Mouse (Mus musculus) heart, adult 18-20 months (tissue): ENCODE results near the gene Lyrm9. TPM values are rescaled to one million over a fixed set of nuclear protein-coding genes. Genes with fewer than 3 reads are reported as not detected.

Experiments
- DNase-seq, 2 experiments: peaks; one replicate each; pipeline ENCODE4 v3.0.0; 2021 to 2022; ENCODE audit warnings: mixed read lengths in 1 of 2
- total RNA-seq, 2 experiments: library from RNA; stranded (reverse); gene quantifications; 2 replicates each; pipeline ENCODE4 v1.2.3; 2021

The Lyrm9 gene
- total RNA-seq, 2 experiments from 2014 or later, result 36.4 to 39.4 TPM

GRCm38 (mm10) chr11:78814461-78814941 is 11.9 kb upstream of the Lyrm9 start:
- no peak for DNase-seq

- DNase-seq, result no peak
Measured at GRCm38 (mm10) chr11:78815986-78816792, 10.2 kb upstream of the Lyrm9 start.

- no peak for DNase-seq
Measured at GRCm38 (mm10) chr11:78817311-78818022, 8.9 kb upstream of the Lyrm9 start.

- DNase-seq, result no peak
Measured at GRCm38 (mm10) chr11:78820337-78821000, 5.9 kb upstream of the Lyrm9 start.

GRCm38 (mm10) chr11:78822792-78823498 is 3.4 kb upstream of the Lyrm9 start:
- peak; percentile 36 to 74 for DNase-seq

DNA sequence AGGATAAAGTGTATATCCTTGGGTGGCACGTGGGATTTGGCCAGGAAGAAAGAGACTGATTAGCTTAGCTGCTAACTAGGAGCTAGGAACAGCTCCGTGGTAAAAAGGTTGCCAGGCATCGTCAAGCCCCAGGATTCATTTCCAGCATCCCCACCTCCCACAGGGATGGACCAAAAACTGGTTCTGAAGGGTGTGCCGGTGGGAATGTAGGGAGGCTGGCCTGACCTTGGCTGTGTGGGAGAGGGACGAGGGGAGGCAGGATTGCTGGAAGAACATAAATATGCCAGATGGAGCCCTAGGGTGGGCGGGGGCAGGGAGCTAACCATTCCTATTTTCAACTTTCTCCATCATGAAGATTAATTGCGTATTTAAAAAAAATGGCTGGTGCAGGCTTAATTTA is 1.2 kb downstream of the Lyrm9 start:
- no peak for DNase-seq

DNA sequence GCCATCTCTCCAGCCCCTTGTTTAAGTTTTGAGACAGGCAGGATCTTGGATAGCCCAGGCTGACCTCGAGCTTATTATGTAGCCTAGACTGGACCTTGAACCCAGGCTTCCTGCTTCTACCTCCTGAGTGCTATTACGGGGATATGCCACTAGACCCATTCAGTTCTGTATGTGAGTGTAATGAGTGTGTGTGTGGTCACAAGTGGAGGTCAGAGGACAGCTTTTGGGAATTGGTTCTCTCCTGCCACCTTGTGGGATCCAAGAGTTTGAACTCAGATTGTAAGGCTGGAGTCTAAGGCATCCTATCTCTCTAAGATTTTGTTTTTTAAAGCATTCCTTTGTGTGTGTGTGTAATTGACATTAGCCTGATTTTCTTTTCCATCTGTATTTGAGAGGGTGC is 2.0 kb downstream of the Lyrm9 start:
- peak in 1 of 2 experiments; percentile 11 for DNase-seq

GRCm38 (mm10) chr11:78829373-78829772 is 3.0 kb downstream of the Lyrm9 start:
- peak in 1 of 2 experiments; percentile 16 for DNase-seq

DNA sequence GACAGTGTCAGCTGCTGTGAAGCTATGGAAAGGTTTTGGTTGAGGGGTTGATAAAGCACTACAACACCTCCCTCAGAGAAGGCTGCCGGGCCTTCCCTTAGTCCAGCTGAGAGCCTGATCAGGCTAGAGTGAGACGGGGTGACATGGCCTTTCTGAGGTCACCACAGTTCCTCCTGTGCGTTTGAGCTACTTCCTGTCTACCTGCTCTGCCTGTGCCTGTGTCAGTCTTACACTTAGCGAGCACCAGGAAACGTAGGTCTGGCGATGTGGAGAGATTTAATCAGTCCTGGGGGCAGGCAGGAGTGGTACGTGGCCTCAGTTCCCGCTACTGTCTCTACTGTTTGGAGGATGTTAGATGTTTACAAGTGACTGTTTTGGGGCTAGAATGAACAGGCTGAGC is 3.8 kb downstream of the Lyrm9 start:
- DNase-seq, result no peak

DNA sequence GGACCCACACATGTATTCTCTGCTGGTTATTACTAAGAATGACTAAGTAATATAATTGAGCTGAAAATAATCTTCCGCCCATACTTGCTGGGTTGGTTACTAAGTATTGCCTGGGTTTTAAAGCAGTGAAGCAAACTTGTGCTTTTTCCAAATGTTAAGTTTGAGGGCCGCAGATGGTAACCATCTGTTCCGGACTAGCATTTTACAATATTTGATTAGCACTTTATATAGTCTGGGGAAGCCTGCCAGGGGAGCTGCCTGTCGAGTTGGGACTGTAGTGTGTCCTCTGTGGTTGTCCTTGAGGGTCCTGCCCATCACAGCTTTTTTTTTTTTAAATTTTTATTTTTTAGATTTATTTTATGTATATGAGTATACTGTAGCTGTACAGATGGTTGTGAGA is 5.3 kb downstream of the Lyrm9 start:
- DNase-seq, result no peak

GRCm38 (mm10) chr11:78832117-78832726 is 5.8 kb downstream of the Lyrm9 start:
- no peak for DNase-seq

DNA sequence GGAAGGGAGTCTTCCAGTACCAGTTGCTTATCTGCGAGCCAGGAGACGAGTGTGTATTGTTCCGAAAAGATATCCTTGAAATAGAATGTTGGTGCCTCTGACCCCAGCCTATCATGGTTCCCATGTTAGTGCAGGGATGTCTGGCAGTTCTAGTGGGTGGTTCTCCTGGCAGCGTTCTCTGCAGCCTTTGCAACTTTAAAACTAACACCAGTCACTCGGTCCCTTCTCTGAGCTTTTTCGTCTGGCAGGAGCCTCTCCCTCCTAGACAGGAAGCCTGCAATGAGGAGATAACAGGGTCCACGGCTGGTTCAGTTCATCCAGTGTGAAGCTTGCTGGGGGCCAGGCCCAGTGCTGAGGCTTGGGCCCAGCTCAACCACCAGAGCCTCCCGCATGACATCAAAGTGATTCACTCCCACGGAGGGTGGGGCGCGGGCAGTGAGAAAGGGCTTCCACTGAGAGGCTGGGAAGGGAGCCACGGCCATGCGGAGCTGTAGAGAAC is 6.5 kb downstream of the Lyrm9 start:
- DNase-seq, result peak; percentile 73 to 85

DNA sequence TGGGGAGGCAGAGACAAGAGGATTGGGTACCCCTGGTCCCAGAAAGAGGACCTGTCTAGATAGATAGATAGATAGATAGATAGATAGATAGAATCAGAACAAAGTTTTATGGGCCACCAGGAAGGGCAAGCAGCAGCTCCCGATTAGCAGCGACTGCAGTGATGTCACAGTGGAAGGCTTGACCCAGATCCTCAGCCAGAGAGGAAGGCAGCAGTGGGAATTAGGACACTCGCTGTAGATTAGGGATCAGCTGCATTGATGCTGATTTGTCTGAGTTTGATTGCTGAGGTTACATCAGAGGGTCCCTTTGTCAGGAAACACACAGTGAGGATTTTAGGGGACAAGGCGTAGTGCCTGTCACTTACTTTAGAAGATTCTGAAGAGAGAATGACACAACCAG is 10.1 kb downstream of the Lyrm9 start:
- no peak for DNase-seq

GRCm38 (mm10) chr11:78837989-78838388 is 11.6 kb downstream of the Lyrm9 start:
- DNase-seq, result peak in 1 of 2 experiments; percentile 82

GRCm38 (mm10) chr11:78839491-78839890 is 13.1 kb downstream of the Lyrm9 start:
- no peak for DNase-seq

DNA sequence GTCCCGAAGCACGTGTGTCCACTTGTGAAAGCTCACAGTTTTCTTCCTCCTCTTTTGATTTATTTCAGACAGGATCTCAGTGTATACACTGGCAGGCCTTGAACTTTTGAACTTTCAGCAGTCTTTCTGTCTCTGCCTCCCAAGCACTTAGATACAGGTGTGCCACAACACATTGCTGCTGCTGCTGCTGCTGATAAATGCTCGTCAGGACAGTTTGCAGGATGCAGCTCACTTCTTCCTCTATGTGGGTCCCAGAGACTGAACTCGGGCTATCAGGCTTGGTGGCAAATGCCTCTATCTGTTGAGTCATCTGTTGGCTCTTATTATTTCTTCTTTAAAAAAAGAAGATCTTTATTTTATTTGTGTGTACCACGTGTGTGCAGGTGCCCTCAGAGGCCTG is 13.8 kb downstream of the Lyrm9 start:
- DNase-seq, result no peak

DNA sequence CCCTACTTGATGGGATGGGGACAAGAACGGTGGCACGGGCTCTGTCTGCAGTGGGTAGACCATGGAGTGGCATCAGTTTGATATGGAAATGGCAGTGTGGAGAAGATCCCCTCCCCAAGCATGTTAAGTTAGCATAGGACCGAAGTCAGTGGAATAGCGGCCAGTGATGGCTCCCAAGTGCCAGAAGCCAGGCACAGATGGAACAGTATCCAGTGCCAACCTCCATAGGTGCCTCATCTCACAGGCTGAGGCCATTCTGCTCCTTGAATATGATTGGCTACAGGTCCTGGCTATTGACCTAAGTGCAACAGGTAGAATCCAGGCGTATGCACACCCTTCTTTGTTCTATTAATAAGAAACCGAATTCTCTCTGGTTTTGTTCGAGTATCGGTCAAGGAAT is 15.6 kb downstream of the Lyrm9 start:
- no peak for DNase-seq

- DNase-seq, result no peak
Measured at GRCm38 (mm10) chr11:78846620-78847019, 20.2 kb downstream of the Lyrm9 start.

GRCm38 (mm10) chr11:78847884-78848848 is 21.8 kb downstream of the Lyrm9 start:
- DNase-seq, result no peak

- no peak for DNase-seq
Measured at GRCm38 (mm10) chr11:78849859-78850258, 23.5 kb downstream of the Lyrm9 start.
